Mouse (Mus musculus) stomach, postnatal 0 days (tissue): ENCODE measurements around the gene Tbc1d24. TPM values are rescaled to one million over a fixed set of nuclear protein-coding genes. Genes with fewer than 3 reads are reported as not detected.

ENCODE experiments used
- ATAC-seq: fragments of 200-750 bp; cut with Nextera tagmentation; 2 replicates; pipeline ENCODE4 v1.8.0; 2017; ENCODE audit not compliant: low FRiP score, low TSS enrichment
- DNase-seq: peaks from one replicate; pipeline ENCODE4 v3.0.0-alpha.2; 2016; ENCODE audit warnings: low spot score
- H3K27ac ChIP-seq: fragments of 300-500 bp; sonication (generic); replicated peaks from 2 replicates; pipeline ENCODE4 v1.5.1; 2014; ENCODE audit warnings: mild to moderate bottlenecking, control low read depth
- H3K27me3 ChIP-seq: fragments of 300-500 bp; sonication (generic); 2 replicates; pipeline ENCODE4 v1.6.1; 2014; ENCODE audit warnings: low read length; ENCODE audit not compliant: control insufficient read depth, insufficient read depth
- H3K36me3 ChIP-seq: fragments of 300-500 bp; sonication (generic); 2 replicates; pipeline ENCODE4 v1.6.1; 2014; ENCODE audit warnings: low read length, mixed read lengths; ENCODE audit not compliant: control insufficient read depth, insufficient read depth
- H3K4me1 ChIP-seq: fragments of 300-500 bp; sonication (generic); replicated peaks from 2 replicates; pipeline ENCODE4 v1.6.1; 2014; ENCODE audit warnings: antibody characterized with exemption; ENCODE audit not compliant: control insufficient read depth, insufficient read depth
- H3K4me2 ChIP-seq: fragments of 300-500 bp; sonication (generic); replicated peaks from 2 replicates; pipeline ENCODE4 v1.6.1; 2014; ENCODE audit warnings: low read depth, mild to moderate bottlenecking, control low read depth, moderate library complexity
- H3K4me3 ChIP-seq: fragments of 300-500 bp; sonication (generic); 2 replicates; pipeline ENCODE4 v1.5.1; 2014; ENCODE audit warnings: low read depth, low read length, control low read depth
- H3K9ac ChIP-seq: fragments of 300-500 bp; sonication (generic); 2 replicates; pipeline ENCODE4 v1.6.1; 2014; ENCODE audit warnings: mild to moderate bottlenecking, low read length, control low read depth, mixed read lengths
- H3K9me3 ChIP-seq: fragments of 300-500 bp; sonication (generic); 2 replicates; pipeline ENCODE4 v1.6.1; 2016; ENCODE audit warnings: low read length; ENCODE audit not compliant: control insufficient read depth
- CTCF ChIP-seq: IDR thresholded peaks from 2 replicates; pipeline ENCODE4 v1.5.1; 2016; ENCODE audit warnings: antibody characterized with exemption, low read depth, mild to moderate bottlenecking, moderate library complexity
- EP300 ChIP-seq: optimal IDR thresholded peaks from 2 replicates; pipeline ENCODE3; 2016; ENCODE audit warnings: antibody characterized with exemption
- WGBS: fragments of 180-500 bp; shearing (Covaris S2); extraction: QIAGEN DNeasy Blood & Tissue Kit; methylation state at CpG from one replicate; pipeline ENCODE4 v1.1.7; 2014; 5-methylcytosine and 5-hydroxymethylcytosine counted together
- polyA plus RNA-seq: library from polyadenylated mRNA; unstranded; fragments of >200 nt; fragmentation: Nextera tagmentation; extraction: Ambion mirVana; gene quantifications from 2 replicates; pipeline ENCODE4 v1.2.1, GENCODE M21; 2015

Gene Tbc1d24
- polyA plus RNA-seq, 1 experiment from 2014 or later = 1.5 TPM

DNA sequence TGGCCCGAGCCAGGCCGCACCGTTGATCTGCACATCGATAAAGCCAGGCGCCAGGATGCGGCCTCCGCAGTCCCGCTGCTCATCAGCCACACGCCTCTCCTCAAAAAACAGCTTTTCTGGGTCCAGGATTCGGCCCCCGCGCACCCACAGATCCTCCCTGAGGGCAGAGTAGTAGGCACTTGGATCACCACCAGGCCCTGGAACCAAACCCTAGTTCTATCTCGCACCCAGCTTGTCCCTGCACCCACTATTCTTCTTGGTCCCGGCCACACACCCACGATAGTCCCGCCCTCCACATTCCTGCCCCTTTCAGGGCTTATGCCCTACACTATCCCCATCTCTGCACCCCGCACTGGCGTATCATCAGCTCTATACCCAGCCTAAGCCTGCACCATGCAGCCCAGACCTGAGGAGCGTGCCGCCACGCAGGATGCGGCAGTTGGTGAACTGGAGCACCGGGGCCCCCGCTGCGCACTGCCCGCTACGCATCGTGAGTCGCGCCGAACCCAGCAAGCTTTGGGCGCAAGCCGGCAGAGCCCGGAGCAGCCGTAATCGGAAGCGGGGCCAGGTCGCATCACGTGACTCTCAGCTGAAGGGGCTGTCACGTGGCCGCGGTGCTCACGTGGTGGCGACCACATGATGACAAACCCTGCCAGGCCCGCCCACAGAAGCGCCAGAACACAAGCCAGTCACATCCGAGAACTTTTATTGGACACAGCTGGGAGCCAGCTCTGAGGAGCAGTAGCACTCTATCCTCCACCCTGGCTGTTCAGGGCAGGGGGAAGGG is 42.0 kb downstream of the Tbc1d24 start, which contains the start of gene Amdhd2:
Gene Amdhd2 (minus strand): TSS at position 591 of the 787 bp plus-strand sequence.
- DNase-seq (peak; percentile 97), ATAC-seq (peak; percentile 84)
- under 1% methylated on average over 47 of the region's 47 CpGs for WGBS
- TF ChIP-seq CTCF = 0 out of 2 replicates have a peak, but pooled peaks have one; percentile 6
- TF ChIP-seq EP300 = peak; percentile 90
- Histone ChIP-seq H3K27me3 (no peaks in the 10 kb centered on the region), H3K9me3 (no peaks in the 10 kb centered on the region), H3K36me3 (0 out of 2 replicates have a peak, but pooled peaks cover 4% of the 10 kb centered on the region), H3K4me3 (peak within 1 kb of the TSS; percentile 63), H3K4me1 (no peaks in the 10 kb centered on the region; the same call in none of the 2 replicates), H3K27ac (peak within 1 kb of the TSS; percentile 89), H3K9ac (peak within 1 kb of the TSS; percentile 74), H3K4me2 (peak within 1 kb of the TSS; percentile 94)

- WGBS = 19% methylated on average over 17 of the region's 17 CpGs
- peak overlapping the region; percentile 94 for H3K4me2 ChIP-seq
- peaks cover 8% of the 10 kb centered on the region; the same call in 1 of the 2 replicates for H3K36me3 ChIP-seq
- peak overlapping the region; percentile 63 for H3K4me3 ChIP-seq
- peak overlapping the region; percentile 74 for H3K9ac ChIP-seq
- no peaks in the 10 kb centered on the region; the same call in none of the 2 replicates for H3K4me1 ChIP-seq
- no peaks in the 10 kb centered on the region for H3K27me3 ChIP-seq
- DNase-seq = peak; percentile 66
- ATAC-seq = peak; percentile 10; the same call in 1 of the 2 replicates
- TF ChIP-seq EP300 = no peak
- no peak for TF ChIP-seq CTCF
- peak overlapping the region; percentile 89 for H3K27ac ChIP-seq
- no peaks in the 10 kb centered on the region for H3K9me3 ChIP-seq
Observed at GRCm38 (mm10) chr17:24162584-24163175, 42.7 kb downstream of the Tbc1d24 start.

DNA sequence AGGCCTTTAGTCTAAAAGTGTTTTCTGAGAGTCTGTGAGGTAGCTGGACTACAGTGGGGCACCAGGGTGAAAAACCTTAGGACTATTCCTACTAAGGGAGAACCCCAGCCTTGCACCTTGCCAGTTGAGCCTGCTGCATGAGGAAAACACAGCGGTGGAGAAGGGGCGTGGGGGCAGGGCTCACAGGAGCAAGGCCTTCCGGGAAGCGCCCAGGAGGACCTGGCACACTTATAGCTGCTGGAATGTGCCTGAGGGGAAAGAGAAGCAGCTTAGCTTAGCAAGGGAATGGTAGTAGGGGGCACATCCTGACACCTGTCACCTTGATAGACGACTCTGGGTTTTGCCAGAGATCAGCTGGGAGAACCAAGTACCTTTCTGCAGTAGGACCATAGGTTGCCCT is 43.9 kb downstream of the Tbc1d24 start:
- DNase-seq = no peak

GRCm38 (mm10) chr17:24157526-24157925 is 47.8 kb downstream of the Tbc1d24 start:
- ATAC-seq (no peak), DNase-seq (peak; percentile 12)
- Histone ChIP-seq H3K27ac (no peak overlapping the region), H3K36me3 (peaks cover 4% of the 10 kb centered on the region), H3K27me3 (no peaks in the 10 kb centered on the region), H3K4me2 (no peak overlapping the region), H3K4me1 (no peaks in the 10 kb centered on the region; the same call in 1 of the 2 replicates), H3K9me3 (no peaks in the 10 kb centered on the region), H3K9ac (no peak overlapping the region), H3K4me3 (no peak overlapping the region)
- 0 out of 2 replicates have a peak, but pooled peaks have one; percentile 7 for TF ChIP-seq CTCF
- TF ChIP-seq EP300 = no peak
- WGBS = 95% methylated on average over 4 of the region's 4 CpGs

More for the DNA sequence above, 43.9 kb downstream of the Tbc1d24 start:
- Histone ChIP-seq H3K4me2 (no peak overlapping the region), H3K4me1 (no peaks in the 10 kb centered on the region; the same call in none of the 2 replicates), H3K27ac (no peak overlapping the region), H3K9ac (no peak overlapping the region), H3K27me3 (no peaks in the 10 kb centered on the region), H3K4me3 (no peak overlapping the region), H3K9me3 (no peaks in the 10 kb centered on the region), H3K36me3 (peaks cover 4% of the 10 kb centered on the region; the same call in 1 of the 2 replicates)
- 72% methylated on average over 5 of the region's 5 CpGs for WGBS
- no peak for TF ChIP-seq EP300
- no peak for TF ChIP-seq CTCF
- no peak for ATAC-seq

DNA sequence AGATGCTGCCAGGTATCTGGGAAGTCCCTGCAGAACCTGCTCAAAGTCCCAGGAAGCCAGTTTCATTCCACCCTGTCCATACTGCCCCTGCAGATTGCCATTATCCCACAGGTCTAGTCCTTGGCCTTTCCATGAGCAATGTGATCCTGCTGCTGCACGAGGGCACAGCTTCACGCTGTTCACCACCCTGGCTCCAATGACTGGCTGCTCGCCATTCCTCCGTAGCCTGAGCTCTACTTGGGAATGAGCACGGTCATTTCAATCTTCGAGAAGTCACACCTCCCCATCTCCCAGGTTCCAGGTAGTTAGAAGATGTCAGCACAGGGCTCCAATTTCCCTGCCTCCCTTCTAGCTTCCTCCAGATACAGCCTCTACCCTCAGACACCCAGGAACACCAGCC is 48.2 kb downstream of the Tbc1d24 start:
- Histone ChIP-seq H3K4me3 (no peak overlapping the region), H3K36me3 (peaks cover 4% of the 10 kb centered on the region), H3K27me3 (no peaks in the 10 kb centered on the region), H3K4me2 (no peak overlapping the region), H3K27ac (no peak overlapping the region), H3K9ac (no peak overlapping the region), H3K9me3 (no peaks in the 10 kb centered on the region), H3K4me1 (no peaks in the 10 kb centered on the region)
- TF ChIP-seq CTCF (no peak), EP300 (no peak)
- ATAC-seq (no peak), DNase-seq (peak; percentile 9)
- 89% methylated on average over 6 of the region's 6 CpGs for WGBS
